Mouse (Mus musculus) CH12.LX (cell line): ENCODE results near the gene Taar8a. TPM values are rescaled to one million over a fixed set of nuclear protein-coding genes. Genes with fewer than 3 reads are reported as not detected.

Experiments used
- DNase-seq: peaks from one replicate; pipeline ENCODE4 v3.0.0-alpha.2; 2013; ENCODE audit errors: extremely low read depth
- H3K27ac ChIP-seq: 2 replicates; pipeline ENCODE4 v1.5.1; 2012; ENCODE audit warnings: low read depth, mild to moderate bottlenecking, control low read depth, moderate library complexity; ENCODE audit not compliant: insufficient read depth
- H3K27me3 ChIP-seq: replicated peaks from 2 replicates; pipeline ENCODE3; 2012; ENCODE audit warnings: inconsistent platforms
- H3K36me3 ChIP-seq, 2 experiments: replicated peaks in 1 of 2; 2 replicates each; pipeline versions ENCODE3 to v1.6.1; 2012; ENCODE audit warnings: inconsistent platforms in 1 of 2, low read length in 1 of 2, mild to moderate bottlenecking in 1 of 2, mixed read lengths in 1 of 2, moderate library complexity in 1 of 2; ENCODE audit not compliant: control insufficient read depth in 1 of 2, insufficient read depth in 1 of 2
- H3K4me1 ChIP-seq, 2 experiments: 2 replicates each; pipeline ENCODE4 v1.6.1; 2012; ENCODE audit warnings: inconsistent platforms in 1 of 2, moderate library complexity in 1 of 2; ENCODE audit not compliant: insufficient read depth in 2 of 2, control insufficient read depth in 1 of 2
- H3K4me2 ChIP-seq: 2 replicates; pipeline ENCODE4 v1.6.1; 2012; ENCODE audit warnings: low read depth, mild to moderate bottlenecking, control low read depth; ENCODE audit not compliant: poor library complexity, insufficient read depth, severe bottlenecking
- H3K4me3 ChIP-seq, 3 experiments: fragments of 150-350 bp in 1 of 3; sonication (generic) in 1 of 3; replicated peaks in 1 of 3; 2 replicates each; pipeline versions ENCODE3 to v1.5.1; 2011 to 2012; ENCODE audit warnings: low read depth in 2 of 3, low read length in 2 of 3, mild to moderate bottlenecking in 2 of 3, moderate library complexity in 2 of 3, control low read depth in 1 of 3, improper control_type of control experiment in 1 of 3, inconsistent platforms in 1 of 3, mixed read lengths in 1 of 3; ENCODE audit not compliant: poor library complexity in 1 of 3
- H3K79me2 ChIP-seq: replicated peaks from 2 replicates; pipeline ENCODE4 v1.6.1; 2012; ENCODE audit warnings: mild to moderate bottlenecking, moderate library complexity; ENCODE audit not compliant: control insufficient read depth, poor library complexity, insufficient read depth, severe bottlenecking; ENCODE audit errors: extremely low read depth
- H3K9ac ChIP-seq: 2 replicates; pipeline ENCODE4 v1.6.1; 2012; ENCODE audit warnings: low read depth, mild to moderate bottlenecking, control low read depth, moderate library complexity; ENCODE audit not compliant: insufficient read depth
- H3K9me3 ChIP-seq: replicated peaks from 2 replicates; pipeline ENCODE3; 2012; ENCODE audit warnings: low read length, inconsistent platforms, mixed read lengths
- CTCF ChIP-seq, 2 experiments: IDR thresholded peaks in 1 of 2; conservative IDR thresholded peaks in 1 of 2; 2 replicates each; pipeline ENCODE4 v1.5.1; 2011 to 2012; ENCODE audit warnings: low read depth in 2 of 2, low read length in 2 of 2, improper control_type of control experiment in 1 of 2, inconsistent platforms in 1 of 2, mild to moderate bottlenecking in 1 of 2, moderate library complexity in 1 of 2
- E2F4 ChIP-seq: IDR thresholded peaks from 2 replicates; pipeline ENCODE4 v1.6.1; 2011; ENCODE audit warnings: low read depth, low read length, improper control_type of control experiment; ENCODE audit not compliant: insufficient replicate concordance
- ETS1 ChIP-seq: conservative IDR thresholded peaks from 2 replicates; pipeline ENCODE4 v1.6.1; 2012; ENCODE audit warnings: low read depth, mild to moderate bottlenecking, inconsistent platforms, low read length, improper control_type of control experiment, moderate library complexity
- GABPA ChIP-seq: IDR thresholded peaks from 2 replicates; pipeline ENCODE4 v1.6.1; 2012; ENCODE audit warnings: low read depth, low read length, improper control_type of control experiment, inconsistent platforms; ENCODE audit not compliant: insufficient replicate concordance
- JUN ChIP-seq: IDR thresholded peaks from 2 replicates; pipeline ENCODE4 v1.6.1; 2011; ENCODE audit warnings: low read depth, mild to moderate bottlenecking, low read length, improper control_type of control experiment, moderate library complexity; ENCODE audit not compliant: insufficient read depth
- KAT2A ChIP-seq: IDR thresholded peaks from 2 replicates; pipeline ENCODE4 v1.6.1; 2012; ENCODE audit warnings: low read length, improper control_type of control experiment, inconsistent platforms; ENCODE audit not compliant: insufficient replicate concordance
- MAFK ChIP-seq: IDR thresholded peaks from 2 replicates; pipeline ENCODE4 v1.6.1; 2011; ENCODE audit warnings: low read length, improper control_type of control experiment; ENCODE audit not compliant: insufficient replicate concordance
- MAZ ChIP-seq: IDR thresholded peaks from 2 replicates; pipeline ENCODE4 v1.6.1; 2012; ENCODE audit warnings: low read depth, mild to moderate bottlenecking, inconsistent platforms, low read length, improper control_type of control experiment, moderate library complexity
- POLR2A ChIP-seq: IDR thresholded peaks from 2 replicates; pipeline ENCODE4 v1.6.1; 2011; ENCODE audit warnings: low read depth, mild to moderate bottlenecking, improper control_type of control experiment, low read length
- RAD21 ChIP-seq: IDR thresholded peaks from 2 replicates; pipeline ENCODE4 v1.6.1; 2011; ENCODE audit warnings: low read depth, mild to moderate bottlenecking, low read length, improper control_type of control experiment, moderate library complexity
- SMC3 ChIP-seq: IDR thresholded peaks from 2 replicates; pipeline ENCODE4 v1.6.1; 2011; ENCODE audit warnings: low read depth, low read length, improper control_type of control experiment
- TCF12 ChIP-seq: IDR thresholded peaks from 2 replicates; pipeline ENCODE4 v1.6.1; 2014; ENCODE audit warnings: low read depth, mild to moderate bottlenecking, inconsistent platforms, low read length, improper control_type of control experiment
- USF1 ChIP-seq: IDR thresholded peaks from 2 replicates; pipeline ENCODE4 v1.6.1; 2014; ENCODE audit warnings: low read depth, mild to moderate bottlenecking, inconsistent platforms, low read length, improper control_type of control experiment
- ZC3H11A ChIP-seq: IDR thresholded peaks from 2 replicates; pipeline ENCODE4 v1.6.1; 2012; ENCODE audit warnings: low read depth, mild to moderate bottlenecking, inconsistent platforms, low read length, improper control_type of control experiment
- ZKSCAN1 ChIP-seq: IDR thresholded peaks from 2 replicates; pipeline ENCODE4 v1.6.1; 2012; ENCODE audit warnings: low read depth, inconsistent platforms, low read length, improper control_type of control experiment, borderline replicate concordance
- ZNF384 ChIP-seq: IDR thresholded peaks from 2 replicates; pipeline ENCODE4 v1.6.1; 2012; ENCODE audit warnings: low read depth, low read length, improper control_type of control experiment, inconsistent platforms
- dilution Hi-C: fragments of 300-500 bp; cut with MboI; formaldehyde crosslinking; loops from 2 replicates; pipeline ENCODE4 v1.14.3; 2020; ENCODE audit warnings: low sequenced_read_pairs; ENCODE audit not compliant: extremely low pct_unique_long_range_greater_than_20kb, extremely low pct_ligation_motif_present
- in situ Hi-C: fragments of 300-500 bp; cut with MboI; formaldehyde crosslinking; loops from 3 replicates; pipeline ENCODE4 v1.14.3; 2019; ENCODE audit warnings: low sequenced_read_pairs, low pct_ligation_motif_present, low pct_unique_long_range_greater_than_20kb, mixed read lengths
- polyA plus RNA-seq: library from polyadenylated mRNA; unstranded; fragments of >175 nt; gene quantifications from 2 replicates; pipeline ENCODE4 v1.2.1, GENCODE M21; 2012; ENCODE audit warnings: low read depth; ENCODE audit not compliant: insufficient read length
- total RNA-seq, 2 experiments: library from RNA; depleted of rRNA; stranded (reverse); fragments of 300-350 nt in 1 of 2; fragments of >200 nt in 1 of 2; gene quantifications; 2 replicates each; pipeline ENCODE4 v1.2.3; 2012 to 2014

Gene Taar8a
- total and polyA plus RNA-seq, 3 experiments: not detected

DNA sequence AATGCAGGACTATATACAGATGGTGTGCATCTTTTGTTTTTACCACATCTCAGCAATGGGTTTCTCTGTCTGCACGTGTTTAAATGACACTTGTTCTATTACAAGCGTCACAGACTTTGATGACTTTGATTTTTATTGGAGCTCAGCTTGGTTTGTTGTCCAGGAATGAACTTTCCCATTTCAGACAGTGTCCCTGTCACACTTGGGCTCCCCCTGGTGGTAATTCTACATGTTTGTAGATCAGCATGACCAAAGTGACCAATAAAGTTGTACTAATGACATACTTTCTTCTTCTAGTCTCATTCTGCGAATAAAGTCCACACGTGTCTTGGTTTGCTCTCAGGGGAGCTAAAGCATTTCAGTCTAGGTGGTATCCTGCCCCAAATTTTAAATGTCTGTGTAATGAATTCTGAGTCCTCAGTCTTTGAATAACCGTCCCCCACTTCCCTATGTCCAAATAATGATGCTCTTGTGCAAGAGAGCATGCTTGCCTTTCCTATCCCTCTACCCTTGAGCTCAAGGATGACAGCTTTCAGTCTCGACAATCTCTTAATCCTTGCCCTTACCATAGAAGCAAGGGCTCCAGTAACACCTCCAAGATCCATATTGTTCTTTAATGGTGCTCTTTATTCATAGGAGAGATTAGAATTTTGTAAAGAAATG, 34.9 kb downstream of the Taar8a start:
- H3K4me1 ChIP-seq: no peaks in the 10 kb centered on the region
- no peak overlapping the region for H3K9ac ChIP-seq
- no peak overlapping the region for H3K27ac ChIP-seq
- H3K4me3 ChIP-seq: no peak overlapping the region
- H3K36me3 ChIP-seq: no peaks in the 10 kb centered on the region
- DNase-seq: peak; percentile 52
- no peaks in the 10 kb centered on the region for H3K79me2 ChIP-seq
- in situ Hi-C loops: no loop called here
- no peaks in the 10 kb centered on the region for H3K27me3 ChIP-seq
- no peaks in the 10 kb centered on the region for H3K9me3 ChIP-seq
- dilution Hi-C loops: no loop called here
- TF ChIP-seq ZC3H11A (no peak), ZKSCAN1 (no peak), USF1 (no peak), MAFK (no peak), SMC3 (peak; percentile 80), POLR2A (no peak), E2F4 (no peak), TCF12 (no peak), MAZ (no peak), ZNF384 (no peak), CTCF (conservative IDR thresholded peaks at IDR 0.05 in 1 of 2, IDR thresholded peaks at IDR 0.05 in 1 of 2; ENCODE audit: low read depth in 2 of 2, low read length in 2 of 2) (peak; percentile 75), JUN (no peak), ETS1 (no peak), RAD21 (peak; percentile 51), KAT2A (no peak), GABPA (no peak)
- 0 out of 2 replicates have a peak overlapping the region, but pooled peaks have one; percentile 36 for H3K4me2 ChIP-seq

Other genes with a start within 250 kb of the Taar8a start
- not detected in 2 replicates for gene Vnn3, start 225.0 kb upstream of the Taar8a start, total RNA-seq (2012; rRNA removed)
- not detected in 2 replicates for gene Vnn3, start 225.0 kb upstream of the Taar8a start, total RNA-seq (2014; rRNA removed)
- gene Vnn3, start 225.0 kb upstream of the Taar8a start, polyA plus RNA-seq: not detected in 2 replicates
- not detected in 2 replicates for gene Vnn1, start 181.8 kb upstream of the Taar8a start, total RNA-seq (2012; rRNA removed)
- gene Vnn1, start 181.8 kb upstream of the Taar8a start, total RNA-seq (2014; rRNA removed): not detected in 2 replicates
- not detected in 2 replicates for gene Vnn1, start 181.8 kb upstream of the Taar8a start, polyA plus RNA-seq
- gene Taar1, start 156.1 kb upstream of the Taar8a start, total RNA-seq (2012; rRNA removed): not detected in 2 replicates
- not detected in 2 replicates for gene Taar1, start 156.1 kb upstream of the Taar8a start, total RNA-seq (2014; rRNA removed)
- gene Taar1, start 156.1 kb upstream of the Taar8a start, polyA plus RNA-seq: not detected in 2 replicates
- not detected in 2 replicates for gene Taar2, start 137.9 kb upstream of the Taar8a start, total RNA-seq (2012; rRNA removed)
- gene Taar2, start 137.9 kb upstream of the Taar8a start, total RNA-seq (2014; rRNA removed): not detected in 2 replicates
- not detected in 2 replicates for gene Taar2, start 137.9 kb upstream of the Taar8a start, polyA plus RNA-seq
- gene Taar3, start 126.9 kb upstream of the Taar8a start, total RNA-seq (2012; rRNA removed): not detected in 2 replicates
- not detected in 2 replicates for gene Taar3, start 126.9 kb upstream of the Taar8a start, total RNA-seq (2014; rRNA removed)
- not detected in 2 replicates for gene Taar3, start 126.9 kb upstream of the Taar8a start, polyA plus RNA-seq
- not detected in 2 replicates for gene Taar4, start 116.0 kb upstream of the Taar8a start, total RNA-seq (2012; rRNA removed)
- not detected in 2 replicates for gene Taar4, start 116.0 kb upstream of the Taar8a start, total RNA-seq (2014; rRNA removed)
- gene Taar4, start 116.0 kb upstream of the Taar8a start, polyA plus RNA-seq: not detected in 2 replicates
- gene Taar5, start 105.8 kb upstream of the Taar8a start, total RNA-seq (2012; rRNA removed): not detected in 2 replicates
- not detected in 2 replicates for gene Taar5, start 105.8 kb upstream of the Taar8a start, total RNA-seq (2014; rRNA removed)
- not detected in 2 replicates for gene Taar5, start 105.8 kb upstream of the Taar8a start, polyA plus RNA-seq
- gene Taar6, start 90.9 kb upstream of the Taar8a start, total RNA-seq (2012; rRNA removed): not detected in 2 replicates
- gene Taar6, start 90.9 kb upstream of the Taar8a start, total RNA-seq (2014; rRNA removed): not detected in 2 replicates
- not detected in 2 replicates for gene Taar6, start 90.9 kb upstream of the Taar8a start, polyA plus RNA-seq
- not detected in 2 replicates for gene Taar7a, start 83.0 kb upstream of the Taar8a start, total RNA-seq (2012; rRNA removed)
- not detected in 2 replicates for gene Taar7a, start 83.0 kb upstream of the Taar8a start, total RNA-seq (2014; rRNA removed)
- not detected in 2 replicates for gene Taar7a, start 83.0 kb upstream of the Taar8a start, polyA plus RNA-seq
- not detected in 2 replicates for gene Taar7b, start 76.6 kb upstream of the Taar8a start, total RNA-seq (2012; rRNA removed)
- gene Taar7b, start 76.6 kb upstream of the Taar8a start, total RNA-seq (2014; rRNA removed): not detected in 2 replicates
- gene Taar7b, start 76.6 kb upstream of the Taar8a start, polyA plus RNA-seq: not detected in 2 replicates
- not detected in 2 replicates for gene Taar7d, start 49.3 kb upstream of the Taar8a start, total RNA-seq (2012; rRNA removed)
- gene Taar7d, start 49.3 kb upstream of the Taar8a start, total RNA-seq (2014; rRNA removed): not detected in 2 replicates
- gene Taar7d, start 49.3 kb upstream of the Taar8a start, polyA plus RNA-seq: not detected in 2 replicates
- not detected in 2 replicates for gene Taar7e, start 38.9 kb upstream of the Taar8a start, total RNA-seq (2012; rRNA removed)
- not detected in 2 replicates for gene Taar7e, start 38.9 kb upstream of the Taar8a start, total RNA-seq (2014; rRNA removed)
- gene Taar7e, start 38.9 kb upstream of the Taar8a start, polyA plus RNA-seq: not detected in 2 replicates
- gene Taar7f, start 27.0 kb upstream of the Taar8a start, total RNA-seq (2012; rRNA removed): not detected in 2 replicates
- not detected in 2 replicates for gene Taar7f, start 27.0 kb upstream of the Taar8a start, total RNA-seq (2014; rRNA removed)
- gene Taar7f, start 27.0 kb upstream of the Taar8a start, polyA plus RNA-seq: not detected in 2 replicates
- gene Taar8b, start 15.8 kb downstream of the Taar8a start, total RNA-seq (2012; rRNA removed): not detected in 2 replicates
- gene Taar8b, start 15.8 kb downstream of the Taar8a start, total RNA-seq (2014; rRNA removed): not detected in 2 replicates
- gene Taar8b, start 15.8 kb downstream of the Taar8a start, polyA plus RNA-seq: not detected in 2 replicates
- not detected in 2 replicates for gene Taar8c, start 25.4 kb downstream of the Taar8a start, total RNA-seq (2012; rRNA removed)
- not detected in 2 replicates for gene Taar8c, start 25.4 kb downstream of the Taar8a start, total RNA-seq (2014; rRNA removed)
- gene Taar8c, start 25.4 kb downstream of the Taar8a start, polyA plus RNA-seq: not detected in 2 replicates
- not detected in 2 replicates for gene Taar9, start 33.0 kb downstream of the Taar8a start, total RNA-seq (2012; rRNA removed)
- not detected in 2 replicates for gene Taar9, start 33.0 kb downstream of the Taar8a start, total RNA-seq (2014; rRNA removed)
- not detected in 2 replicates for gene Taar9, start 33.0 kb downstream of the Taar8a start, polyA plus RNA-seq
- gene Stx7, start 72.8 kb downstream of the Taar8a start, total RNA-seq (2012; rRNA removed): 92.8 and 117 TPM in 2 replicates
- gene Stx7, start 72.8 kb downstream of the Taar8a start, total RNA-seq (2014; rRNA removed): 176 and 194 TPM in 2 replicates
- 102 TPM in 2 replicates for gene Stx7, start 72.8 kb downstream of the Taar8a start, polyA plus RNA-seq
- gene Moxd1, start 147.0 kb downstream of the Taar8a start, total RNA-seq (2012; rRNA removed): not detected in 2 replicates
- gene Moxd1, start 147.0 kb downstream of the Taar8a start, total RNA-seq (2014; rRNA removed): not detected in 2 replicates
- not detected in 2 replicates for gene Moxd1, start 147.0 kb downstream of the Taar8a start, polyA plus RNA-seq